Mouse (Mus musculus) kidney, adult 2 months (tissue): ENCODE data around the gene Cnga1. TPM values are rescaled to one million over a fixed set of nuclear protein-coding genes. Genes with fewer than 3 reads are reported as not detected.

Experiments used
- DNase-seq: peaks from one replicate; pipeline ENCODE4 v3.0.0; 2021
- H3K27ac ChIP-seq: fragments of 200-500 bp; 2 replicates; pipeline ENCODE4 v1.5.1; 2012; ENCODE audit warnings: low read depth, low read length, control low read depth, inconsistent platforms; ENCODE audit not compliant: insufficient read depth
- H3K27me3 ChIP-seq: fragments of 200-500 bp; replicated peaks from 2 replicates; pipeline ENCODE4 v1.6.1; 2012; ENCODE audit warnings: mild to moderate bottlenecking, moderate library complexity, low read length, inconsistent platforms; ENCODE audit not compliant: control insufficient read depth, insufficient read depth
- H3K36me3 ChIP-seq: fragments of 200-500 bp; 2 replicates; pipeline ENCODE4 v1.6.1; 2012; ENCODE audit warnings: mild to moderate bottlenecking, moderate library complexity, low read length, inconsistent platforms; ENCODE audit not compliant: control insufficient read depth, insufficient read depth
- H3K4me1 ChIP-seq: fragments of 200-500 bp; 2 replicates; pipeline ENCODE4 v1.6.1; 2011; ENCODE audit warnings: low read length; ENCODE audit not compliant: control insufficient read depth, insufficient read depth
- H3K4me3 ChIP-seq: fragments of 200-500 bp; 2 replicates; pipeline ENCODE4 v1.5.1; 2011; ENCODE audit warnings: mild to moderate bottlenecking, low read depth, low read length, control low read depth; ENCODE audit not compliant: insufficient read depth
- CTCF ChIP-seq: fragments of 200-500 bp; conservative IDR thresholded peaks from 2 replicates; pipeline ENCODE4 v1.5.1; 2011; ENCODE audit warnings: low read depth, mild to moderate bottlenecking, control low read depth, low read length, moderate library complexity, mixed read lengths; ENCODE audit not compliant: insufficient read depth, insufficient read length
- POLR2A ChIP-seq: fragments of 200-500 bp; IDR thresholded peaks from one replicate; pipeline ENCODE4 v1.6.1; 2011; ENCODE audit warnings: low read depth, low read length, control low read depth
- WGBS: fragments of 180-500 bp; shearing (Covaris S2); methylation state at CpG from one replicate; pipeline ENCODE4 v1.1.7; 2018; 5-methylcytosine and 5-hydroxymethylcytosine counted together
- polyA plus RNA-seq: library from polyadenylated mRNA; depleted of rRNA; stranded (reverse); fragments of >200 nt; gene quantifications from 2 replicates; pipeline ENCODE4 v1.2.3, GENCODE M21; 2012; rRNA removed

The Cnga1 gene
- polyA plus RNA-seq = not detected in 2 replicates

- TF ChIP-seq POLR2A (no peak), CTCF (no peak)
- Histone ChIP-seq H3K4me1 (no peaks in the 10 kb centered on the region), H3K36me3 (no peaks in the 10 kb centered on the region), H3K4me3 (no peak within 1 kb of the TSS), H3K27me3 (no peaks in the 10 kb centered on the region), H3K27ac (no peak within 1 kb of the TSS)
- WGBS = 28% methylated on average over 1 of the region's 1 CpGs
- no peak for DNase-seq
Measured at GRCm38 (mm10) chr5:72644175-72644574, at the start of gene Cnga1. Gene Cnga1, minus strand, starts transcription at chr5:72644275.

- Histone ChIP-seq H3K27me3 (no peaks in the 10 kb centered on the region), H3K27ac (no peak overlapping the region), H3K4me1 (no peaks in the 10 kb centered on the region), H3K4me3 (no peak overlapping the region), H3K36me3 (no peaks in the 10 kb centered on the region)
- 90% methylated on average over 5 of the region's 5 CpGs for WGBS
- DNase-seq = no peak
- no peak for TF ChIP-seq POLR2A
- no peak for TF ChIP-seq CTCF
Measured at GRCm38 (mm10) chr5:72690516-72690915, 46.4 kb upstream of the Cnga1 start.

GRCm38 (mm10) chr5:72689556-72689955 is 45.5 kb upstream of the Cnga1 start:
- Histone ChIP-seq H3K4me1 (no peaks in the 10 kb centered on the region), H3K4me3 (no peak overlapping the region), H3K27me3 (no peaks in the 10 kb centered on the region), H3K36me3 (no peaks in the 10 kb centered on the region), H3K27ac (no peak overlapping the region)
- WGBS = 95% methylated on average over 7 of the region's 7 CpGs
- TF ChIP-seq CTCF = no peak
- TF ChIP-seq POLR2A = no peak
- no peak for DNase-seq

GRCm38 (mm10) chr5:72681451-72681850 is 37.4 kb upstream of the Cnga1 start:
- WGBS = 63% methylated on average over 6 of the region's 6 CpGs
- no peaks in the 10 kb centered on the region for H3K4me1 ChIP-seq
- peak; percentile 17 for DNase-seq
- no peak overlapping the region; the same call in 1 of the 2 replicates for H3K27ac ChIP-seq
- no peak for TF ChIP-seq POLR2A
- no peak for TF ChIP-seq CTCF
- H3K27me3 ChIP-seq = no peaks in the 10 kb centered on the region
- no peak overlapping the region for H3K4me3 ChIP-seq
- H3K36me3 ChIP-seq = no peaks in the 10 kb centered on the region

GRCm38 (mm10) chr5:72674994-72675542 is 31.0 kb upstream of the Cnga1 start:
- TF ChIP-seq CTCF (no peak), POLR2A (no peak)
- peak overlapping the region; percentile 72; the same call in 1 of the 2 replicates for H3K27ac ChIP-seq
- no peak for DNase-seq
- H3K4me3 ChIP-seq = no peak overlapping the region
- no peaks in the 10 kb centered on the region for H3K36me3 ChIP-seq
- H3K4me1 ChIP-seq = no peaks in the 10 kb centered on the region
- H3K27me3 ChIP-seq = no peaks in the 10 kb centered on the region
- WGBS = 67% methylated on average over 9 of the region's 9 CpGs

- Histone ChIP-seq H3K36me3 (no peaks in the 10 kb centered on the region), H3K4me3 (no peak overlapping the region), H3K27me3 (no peaks in the 10 kb centered on the region), H3K27ac (no peak overlapping the region), H3K4me1 (no peaks in the 10 kb centered on the region)
- 84% methylated on average over 8 of the region's 8 CpGs for WGBS
- TF ChIP-seq POLR2A = no peak
- no peak for TF ChIP-seq CTCF
- DNase-seq = no peak
Measured at GRCm38 (mm10) chr5:72671017-72671699, 27.1 kb upstream of the Cnga1 start.

- no peak for TF ChIP-seq POLR2A
- no peak for TF ChIP-seq CTCF
- Histone ChIP-seq H3K27me3 (no peaks in the 10 kb centered on the region), H3K36me3 (no peaks in the 10 kb centered on the region), H3K4me1 (no peaks in the 10 kb centered on the region), H3K27ac (no peak overlapping the region), H3K4me3 (no peak overlapping the region)
- WGBS = 83% methylated on average over 9 of the region's 9 CpGs
- DNase-seq = no peak
Measured at GRCm38 (mm10) chr5:72668351-72668750, 24.3 kb upstream of the Cnga1 start.
